Mouse (Mus musculus): ENCODE data around the gene Nol7.

GRCm38 (mm10) chr13:43412311-43412710 lies 14.1 kb downstream of the Nol7 start:
- TF ChIP-seq CTCF (IDR thresholded peaks at IDR 0.05; ENCODE audit: borderline replicate concordance, insufficient read depth, low read length) = no peak
- no peak for TF ChIP-seq POLR2A (IDR thresholded peaks at IDR 0.05; ENCODE audit: low read depth, low read length)
